Comparison of ENCODE assay signal across 8 mouse cellular contexts in genomic region chr6:88342965-88343364, GRCm38 (mm10).
DNase-seq lines count a peak whose midpoint lies in the region; ATAC-seq and TF ChIP-seq lines count a peak whose summit lies in the region.

No protein-coding gene starts in this region.

- TF ChIP-seq POLR2A in heart, adult 2 months (IDR thresholded peaks at IDR 0.05; ENCODE audit: insufficient read depth, low read depth, low read length), result no peak

- 67% methylated on average over 3 of the region's 3 CpGs for WGBS in heart, embryonic 14.5 days
- WGBS in heart, adult 2 months, result 97% methylated on average over 3 of the region's 3 CpGs
- WGBS in midbrain, embryonic 12.5 days, result 94% methylated on average over 3 of the region's 3 CpGs
- 92% methylated on average over 3 of the region's 3 CpGs for WGBS in midbrain, embryonic 11.5 days
- WGBS in limb, embryonic 11.5 days, result 75% methylated on average over 3 of the region's 3 CpGs
- WGBS in stomach, embryonic 16.5 days, result 60% methylated on average over 3 of the region's 3 CpGs

- H3K36me3 ChIP-seq in heart, embryonic 14.5 days (ENCODE audit: control insufficient read depth, insufficient read depth, low read length), result no peaks in the 10 kb centered on the region
- no peaks in the 10 kb centered on the region; the same call in 1 of the 2 replicates for H3K36me3 ChIP-seq in heart, adult 2 months (ENCODE audit: control insufficient read depth, insufficient read depth, low read length)
- H3K36me3 ChIP-seq in midbrain, embryonic 12.5 days, result no peaks in the 10 kb centered on the region
- no peaks in the 10 kb centered on the region for H3K36me3 ChIP-seq in midbrain, embryonic 11.5 days (ENCODE audit: control insufficient read depth, insufficient read depth, low read length)
- H3K36me3 ChIP-seq in limb, embryonic 11.5 days (ENCODE audit: control insufficient read depth, insufficient read depth, low read length), result no peaks in the 10 kb centered on the region
- no peaks in the 10 kb centered on the region for H3K36me3 ChIP-seq in stomach, embryonic 16.5 days (ENCODE audit: control insufficient read depth, insufficient read depth, low read length)

- TF ChIP-seq EP300 in heart, adult 2 months (IDR thresholded peaks at IDR 0.05; ENCODE audit: insufficient read depth, low read depth, low read length), result no peak

- TF ChIP-seq CTCF in heart, adult 2 months (IDR thresholded peaks at IDR 0.05), result no peak

- no peak overlapping the region for H3K4me2 ChIP-seq in heart, embryonic 14.5 days (ENCODE audit: low read length)
- H3K4me2 ChIP-seq in midbrain, embryonic 12.5 days (replicated peaks), result no peak overlapping the region
- H3K4me2 ChIP-seq in midbrain, embryonic 11.5 days, result no peak overlapping the region
- H3K4me2 ChIP-seq in limb, embryonic 11.5 days (ENCODE audit: low read depth, severe bottlenecking), result peak overlapping the region; percentile 25; the same call in 1 of the 2 replicates
- H3K4me2 ChIP-seq in stomach, embryonic 16.5 days (ENCODE audit: low read depth, low read length), result no peak overlapping the region

- peaks cover 27 to 44% of the 10 kb centered on the region in 2 experiments for H3K4me1 ChIP-seq in heart, embryonic 14.5 days (ENCODE audit: control insufficient read depth in 2 of 2, insufficient read depth in 2 of 2, low read length in 2 of 2)
- H3K4me1 ChIP-seq in heart, adult 2 months (ENCODE audit: control insufficient read depth, insufficient read depth, low read length), result peaks cover 15% of the 10 kb centered on the region
- peaks cover 18% of the 10 kb centered on the region for H3K4me1 ChIP-seq in midbrain, embryonic 12.5 days
- no peaks in the 10 kb centered on the region for H3K4me1 ChIP-seq in midbrain, embryonic 11.5 days (ENCODE audit: control insufficient read depth, insufficient read depth, low read length)
- H3K4me1 ChIP-seq in limb, embryonic 11.5 days (ENCODE audit: control insufficient read depth, insufficient read depth, low read length), result peaks cover 46% of the 10 kb centered on the region
- peaks cover 29% of the 10 kb centered on the region for H3K4me1 ChIP-seq in stomach, embryonic 16.5 days (ENCODE audit: control insufficient read depth, insufficient read depth, low read length)

- ATAC-seq in heart, embryonic 14.5 days (ENCODE audit: insufficient number of reproducible peaks, insufficient read depth, low FRiP score, low read depth), result no peak
- no peak for ATAC-seq in midbrain, embryonic 12.5 days (ENCODE audit: low FRiP score, low read depth)
- ATAC-seq in midbrain, embryonic 11.5 days (ENCODE audit: low FRiP score), result no peak
- 0 out of 2 replicates have a peak, but pooled peaks have one; percentile 23 for ATAC-seq in limb, embryonic 11.5 days (ENCODE audit: insufficient number of reproducible peaks, low FRiP score, low TSS enrichment, low read depth)
- no peak for ATAC-seq in stomach, embryonic 16.5 days (ENCODE audit: insufficient read depth, low FRiP score)
- ATAC-seq in megakaryocyte, adult 5-6 weeks (ENCODE audit: poor library complexity, severe bottlenecking), result no peak

- no peaks in the 10 kb centered on the region for H3K79me2 ChIP-seq in heart, adult 2 months (replicated peaks; ENCODE audit: control insufficient read depth, insufficient read depth, low read length)

- no peak for DNase-seq in heart, adult 2 months
- no peak for DNase-seq in midbrain, embryonic 11.5 days (ENCODE audit: low spot score, missing footprints)
- no peak for DNase-seq in limb, embryonic 11.5 days (ENCODE audit: low spot score)
- no peak for DNase-seq in thymus, postnatal 10 days (ENCODE audit: low spot score in 2 of 2)

- no peak overlapping the region for H3K4me3 ChIP-seq in heart, embryonic 14.5 days (ENCODE audit: control insufficient read depth in 1 of 2, insufficient read depth in 1 of 2, low read depth in 1 of 2, low read length in 2 of 2)
- H3K4me3 ChIP-seq in heart, adult 2 months, result no peak overlapping the region
- H3K4me3 ChIP-seq in midbrain, embryonic 12.5 days, result no peak overlapping the region
- H3K4me3 ChIP-seq in midbrain, embryonic 11.5 days (ENCODE audit: low read depth, low read length), result no peak overlapping the region
- H3K4me3 ChIP-seq in limb, embryonic 11.5 days (ENCODE audit: low read depth, low read length), result no peak overlapping the region
- H3K4me3 ChIP-seq in stomach, embryonic 16.5 days (replicated peaks; ENCODE audit: low read length), result no peak overlapping the region

- intact Hi-C loops in heart, adult 2 months (cut with DNase I), result no loop called here

- H3K9me3 ChIP-seq in heart, embryonic 14.5 days (ENCODE audit: control insufficient read depth, low read length), result no peaks in the 10 kb centered on the region
- H3K9me3 ChIP-seq in midbrain, embryonic 12.5 days, result no peaks in the 10 kb centered on the region
- H3K9me3 ChIP-seq in midbrain, embryonic 11.5 days (ENCODE audit: control insufficient read depth, low read length), result no peaks in the 10 kb centered on the region
- no peaks in the 10 kb centered on the region for H3K9me3 ChIP-seq in limb, embryonic 11.5 days (ENCODE audit: control insufficient read depth, low read length)
- H3K9me3 ChIP-seq in stomach, embryonic 16.5 days (replicated peaks; ENCODE audit: control insufficient read depth, low read length), result no peaks in the 10 kb centered on the region

- H3K27me3 ChIP-seq in heart, embryonic 14.5 days (ENCODE audit: control insufficient read depth, insufficient read depth, low read length), result no peaks in the 10 kb centered on the region
- no peaks in the 10 kb centered on the region for H3K27me3 ChIP-seq in heart, adult 2 months (ENCODE audit: control insufficient read depth, insufficient read depth, low read length)
- no peaks in the 10 kb centered on the region for H3K27me3 ChIP-seq in midbrain, embryonic 12.5 days
- H3K27me3 ChIP-seq in midbrain, embryonic 11.5 days (ENCODE audit: control insufficient read depth, insufficient read depth, low read length), result no peaks in the 10 kb centered on the region
- no peaks in the 10 kb centered on the region for H3K27me3 ChIP-seq in limb, embryonic 11.5 days (ENCODE audit: control insufficient read depth, insufficient read depth, low read length)
- H3K27me3 ChIP-seq in stomach, embryonic 16.5 days (ENCODE audit: control insufficient read depth, insufficient read depth, low read length), result no peaks in the 10 kb centered on the region

- H3K27ac ChIP-seq in heart, embryonic 14.5 days (replicated peaks in 1 of 2; ENCODE audit: control insufficient read depth in 1 of 2, insufficient read depth in 1 of 2, low read depth in 2 of 2, low read length in 2 of 2), result peak overlapping the region; percentile 14 to 78; a peak in 2 of 4 replicates
- H3K27ac ChIP-seq in heart, adult 2 months, result no peak overlapping the region
- no peak overlapping the region for H3K27ac ChIP-seq in midbrain, embryonic 12.5 days (replicated peaks)
- H3K27ac ChIP-seq in midbrain, embryonic 11.5 days (ENCODE audit: low read depth, low read length), result no peak overlapping the region
- H3K27ac ChIP-seq in limb, embryonic 11.5 days (replicated peaks; ENCODE audit: low read depth, low read length), result peak overlapping the region; percentile 87
- H3K27ac ChIP-seq in stomach, embryonic 16.5 days (ENCODE audit: low read length), result peak overlapping the region; percentile 88

- H3K9ac ChIP-seq in heart, embryonic 14.5 days (ENCODE audit: low read length), result no peak overlapping the region
- no peak overlapping the region for H3K9ac ChIP-seq in heart, adult 2 months (ENCODE audit: low read depth, low read length)
- 0 out of 2 replicates have a peak overlapping the region, but pooled peaks have one; percentile 20 for H3K9ac ChIP-seq in midbrain, embryonic 12.5 days (replicated peaks)
- H3K9ac ChIP-seq in midbrain, embryonic 11.5 days (ENCODE audit: low read length), result no peak overlapping the region
- no peak overlapping the region for H3K9ac ChIP-seq in limb, embryonic 11.5 days (ENCODE audit: low read length)
- H3K9ac ChIP-seq in stomach, embryonic 16.5 days (ENCODE audit: low read length), result peak overlapping the region; percentile 22; the same call in 1 of the 2 replicates

Comparison
In these comparisons a context has a peak if more than half of its experiments do, and no peak if none do; other contexts are left out.
1. H3K27ac ChIP-seq: peak in heart, embryonic 14.5 days (2 of 2), limb, embryonic 11.5 days (single experiment) and stomach, embryonic 16.5 days (single experiment); none in heart, adult 2 months (single experiment), midbrain, embryonic 12.5 days (single experiment) and midbrain, embryonic 11.5 days (single experiment).
2. H3K9ac ChIP-seq: peak in midbrain, embryonic 12.5 days (single experiment) and stomach, embryonic 16.5 days (single experiment); none in heart, embryonic 14.5 days (single experiment), heart, adult 2 months (single experiment), midbrain, embryonic 11.5 days (single experiment) and limb, embryonic 11.5 days (single experiment).